Mouse (Mus musculus): ENCODE measurements around the gene Tmem50b.
A peak's percentile ranks its signal among the peaks of the same experiment; 100 is the strongest.

Tmem50b gene

DNA sequence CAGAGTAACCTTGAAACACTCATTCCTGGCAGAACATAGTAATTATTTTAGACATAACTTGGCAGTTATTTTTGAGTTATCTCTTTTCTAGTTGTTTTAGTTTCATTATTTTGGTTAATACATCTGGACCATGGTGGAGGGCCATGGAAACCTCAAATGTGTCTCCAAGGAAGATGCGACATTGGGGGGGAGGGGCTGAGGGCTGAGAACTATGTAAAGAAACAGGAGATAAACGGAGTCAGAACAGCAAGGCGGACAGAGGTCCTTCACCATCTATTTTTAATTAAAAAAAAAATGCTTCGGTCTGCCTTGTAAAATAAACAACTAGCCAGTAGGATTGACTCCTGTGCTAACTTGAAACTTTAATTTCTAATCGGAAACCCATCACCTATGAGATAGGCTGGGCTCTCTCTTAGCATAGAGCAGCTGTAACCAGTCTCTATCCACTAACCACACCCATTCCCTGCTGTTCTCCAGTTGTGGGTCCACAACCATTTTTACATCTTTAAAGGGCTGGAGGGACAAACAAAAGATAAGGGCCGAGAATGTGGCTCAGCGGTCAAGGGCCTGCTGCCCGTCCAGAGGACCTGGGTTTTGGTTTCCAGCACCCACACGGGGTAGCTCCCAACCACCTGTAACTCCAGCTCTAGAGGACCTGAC is 32.2 kb downstream of the Tmem50b start:
- ATAC-seq (ENCODE audit: low TSS enrichment), result no peak

- no peak for ATAC-seq (ENCODE audit: low TSS enrichment)
Observed at GRCm38 (mm10) chr16:91564580-91565291, 32.9 kb downstream of the Tmem50b start.

DNA sequence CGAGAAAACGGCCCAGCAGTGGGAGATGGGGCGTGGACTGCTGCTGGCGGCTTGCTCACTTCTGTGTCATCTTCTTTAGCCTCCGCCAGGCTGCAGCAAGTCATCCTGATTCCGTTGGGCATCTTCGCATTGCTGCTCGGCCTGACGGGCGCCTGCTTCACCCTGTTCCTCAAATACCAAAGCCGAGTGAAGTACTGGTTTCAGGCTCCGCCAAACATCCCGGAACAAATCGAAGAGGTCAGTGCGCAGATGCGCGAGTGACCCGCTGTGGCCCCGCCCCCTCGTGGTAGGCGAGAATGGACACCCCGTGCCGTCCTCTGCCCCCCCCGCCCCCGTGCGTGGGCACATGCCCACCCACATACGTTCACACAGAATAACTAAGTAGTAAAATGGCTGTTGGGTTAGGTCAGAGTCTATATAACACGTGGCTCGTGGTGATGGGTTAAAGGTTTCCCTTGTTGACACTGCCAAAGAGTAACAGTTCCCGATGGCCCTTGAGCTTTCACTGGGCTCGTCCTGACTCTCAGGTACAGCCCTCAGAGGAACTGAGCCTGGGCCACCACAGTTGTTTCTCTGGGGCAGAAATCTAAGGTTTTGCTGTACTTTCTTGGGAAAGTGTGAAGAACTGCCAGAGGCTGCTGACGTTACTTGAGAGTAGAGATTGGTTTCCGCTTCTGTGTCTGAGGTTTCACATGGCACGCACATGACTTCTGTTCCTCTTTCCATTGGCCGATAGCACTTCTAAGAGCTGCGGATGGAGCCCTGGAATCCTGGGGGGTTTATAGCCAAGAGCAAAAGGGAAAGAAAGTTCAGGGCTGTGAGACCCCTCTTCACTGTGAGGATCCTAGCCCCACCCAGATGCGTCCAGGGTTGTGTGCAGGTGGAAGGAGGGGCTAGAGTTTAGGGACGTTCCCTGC is 35.8 kb downstream of the Tmem50b start:
- ATAC-seq (ENCODE audit: low TSS enrichment), result no peak

GRCm38 (mm10) chr16:91561099-91561498 is 36.5 kb downstream of the Tmem50b start:
- ATAC-seq (ENCODE audit: low TSS enrichment), result peak; percentile 72; the same call in 1 of the 2 replicates

GRCm38 (mm10) chr16:91557693-91558092 is 39.9 kb downstream of the Tmem50b start:
- peak; percentile 72 for ATAC-seq (ENCODE audit: low TSS enrichment)

DNA sequence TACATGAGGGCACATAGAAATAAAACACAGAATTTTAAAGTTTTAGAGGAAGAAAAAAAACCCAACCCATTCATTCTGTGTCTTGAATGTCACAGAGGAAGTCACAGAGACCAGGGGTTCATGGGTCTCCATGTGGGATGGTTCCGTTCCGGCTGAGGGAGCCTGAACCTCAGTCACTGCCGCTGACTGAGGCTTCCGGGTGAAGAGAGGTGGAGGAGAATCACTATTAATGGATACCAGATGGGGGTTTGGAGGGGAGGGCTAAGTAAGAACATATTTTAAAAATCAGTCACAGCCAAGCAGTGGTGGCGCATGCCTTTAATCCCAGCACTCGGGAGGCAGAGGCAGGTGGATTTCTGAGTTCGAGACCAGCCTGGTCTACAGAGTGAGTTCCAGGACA is 40.4 kb downstream of the Tmem50b start:
- ATAC-seq (ENCODE audit: low TSS enrichment), result no peak

DNA sequence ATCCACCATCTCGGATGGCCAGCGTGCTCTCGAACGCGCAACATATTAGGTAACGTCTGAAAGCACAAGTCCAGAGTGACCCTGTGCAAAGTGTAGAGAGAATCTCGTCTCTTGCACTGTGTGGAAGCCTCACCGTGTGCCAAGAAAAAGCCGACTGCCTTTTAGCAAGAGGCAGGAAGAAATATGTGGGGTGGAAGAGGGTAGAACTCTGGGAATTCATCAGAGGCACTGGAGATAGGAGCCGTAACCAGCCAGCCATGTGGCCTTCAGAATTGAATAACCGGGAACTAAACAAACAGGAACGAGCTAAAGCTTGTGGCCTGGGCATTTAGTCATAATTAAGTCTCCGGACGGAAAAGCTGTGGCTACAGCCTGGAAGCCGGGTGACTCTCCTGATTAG is 40.9 kb downstream of the Tmem50b start:
- ATAC-seq (ENCODE audit: low TSS enrichment), result no peak

DNA sequence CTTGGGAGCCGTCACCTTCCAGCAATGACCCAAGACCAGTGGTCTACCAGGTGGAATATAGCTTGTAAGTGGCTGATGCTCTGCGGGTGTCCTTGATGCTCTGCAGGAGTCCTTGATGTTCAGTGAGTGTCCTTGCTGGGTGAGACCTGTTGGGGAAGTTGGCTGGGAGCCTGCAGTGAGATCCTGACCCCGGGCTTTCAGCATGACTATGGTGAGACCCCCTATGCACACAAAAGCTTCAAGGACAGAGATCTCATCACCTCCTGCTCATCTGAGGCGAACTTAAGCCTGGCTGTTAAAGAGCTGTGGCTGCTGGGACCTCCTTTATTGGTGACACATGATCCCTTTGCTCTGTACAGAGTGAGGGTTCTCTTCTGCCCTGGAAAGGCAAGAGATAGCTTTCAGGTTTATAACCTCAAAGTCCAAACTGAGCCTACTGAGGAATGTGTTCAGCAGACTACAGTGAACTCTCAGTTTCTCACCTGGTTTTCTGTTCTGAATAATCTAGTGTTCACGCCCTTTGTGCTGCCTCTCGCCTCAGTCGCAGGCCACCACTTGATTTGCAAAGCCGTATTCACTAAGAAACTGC is 42.5 kb downstream of the Tmem50b start:
- ATAC-seq (ENCODE audit: low TSS enrichment), result no peak

- no peak for ATAC-seq (ENCODE audit: low TSS enrichment)
Observed at GRCm38 (mm10) chr16:91553625-91554024, 44.0 kb downstream of the Tmem50b start.

GRCm38 (mm10) chr16:91552072-91552471 is 45.5 kb downstream of the Tmem50b start:
- ATAC-seq (ENCODE audit: low TSS enrichment), result no peak

- ATAC-seq (ENCODE audit: low TSS enrichment), result no peak
Observed at GRCm38 (mm10) chr16:91551081-91551524, 46.5 kb downstream of the Tmem50b start.

- ATAC-seq (ENCODE audit: low TSS enrichment), result no peak
Observed at GRCm38 (mm10) chr16:91549616-91550015, 48.0 kb downstream of the Tmem50b start.

GRCm38 (mm10) chr16:91548996-91549395 is 48.6 kb downstream of the Tmem50b start:
- ATAC-seq (ENCODE audit: low TSS enrichment), result no peak

GRCm38 (mm10) chr16:91548586-91548985 is 49.0 kb downstream of the Tmem50b start:
- no peak for ATAC-seq (ENCODE audit: low TSS enrichment)

DNA sequence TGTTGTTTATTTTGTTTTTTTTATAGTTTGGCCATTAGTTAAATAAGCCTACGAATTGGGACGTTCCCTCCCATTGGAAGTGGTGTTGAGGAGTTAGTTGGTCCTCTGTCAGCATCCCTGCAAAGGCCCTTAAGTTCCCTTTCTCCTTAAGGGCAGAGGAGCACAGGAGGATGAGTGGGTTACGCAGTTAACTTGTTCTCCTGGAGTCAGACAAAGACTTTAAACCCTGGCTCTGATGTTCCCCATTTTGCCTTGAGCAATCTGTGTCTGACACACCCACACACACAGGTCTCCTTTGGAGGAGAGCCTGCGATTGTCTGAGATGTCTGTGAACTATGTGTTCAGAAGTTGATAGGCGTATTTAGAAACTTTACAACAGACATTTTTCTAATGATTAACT is 49.6 kb downstream of the Tmem50b start:
- peak; percentile 42 for ATAC-seq (ENCODE audit: low TSS enrichment)

GRCm38 (mm10) chr16:91546836-91547741 is 50.5 kb downstream of the Tmem50b start, which contains the start of gene Ifngr2:
Gene Ifngr2, plus strand, starts transcription at chr16:91547072.
- peak; percentile 57 for ATAC-seq (ENCODE audit: low TSS enrichment)

DNA sequence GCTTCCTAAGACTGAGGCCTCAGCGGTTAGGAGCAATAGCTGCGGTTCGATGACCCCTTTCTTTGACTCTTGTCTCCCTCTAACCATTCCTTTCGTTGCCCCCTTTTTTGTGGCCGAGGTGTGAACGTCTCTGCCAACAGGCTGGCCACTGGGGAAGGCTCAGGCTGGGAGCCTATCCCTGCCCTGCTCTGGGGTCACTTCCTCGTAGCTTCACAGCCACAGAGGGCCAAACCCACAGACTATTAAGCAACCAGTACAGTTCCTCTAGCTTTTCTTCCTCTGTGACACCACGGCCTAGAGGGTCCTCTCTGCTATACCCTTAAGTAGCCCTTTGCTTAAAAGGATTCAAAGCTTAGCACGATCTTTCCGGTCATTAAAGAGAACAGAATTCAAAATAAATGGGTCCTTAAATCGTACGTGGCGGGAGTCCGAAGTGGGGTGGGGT is 51.2 kb downstream of the Tmem50b start:
- ATAC-seq (ENCODE audit: low TSS enrichment), result no peak

DNA sequence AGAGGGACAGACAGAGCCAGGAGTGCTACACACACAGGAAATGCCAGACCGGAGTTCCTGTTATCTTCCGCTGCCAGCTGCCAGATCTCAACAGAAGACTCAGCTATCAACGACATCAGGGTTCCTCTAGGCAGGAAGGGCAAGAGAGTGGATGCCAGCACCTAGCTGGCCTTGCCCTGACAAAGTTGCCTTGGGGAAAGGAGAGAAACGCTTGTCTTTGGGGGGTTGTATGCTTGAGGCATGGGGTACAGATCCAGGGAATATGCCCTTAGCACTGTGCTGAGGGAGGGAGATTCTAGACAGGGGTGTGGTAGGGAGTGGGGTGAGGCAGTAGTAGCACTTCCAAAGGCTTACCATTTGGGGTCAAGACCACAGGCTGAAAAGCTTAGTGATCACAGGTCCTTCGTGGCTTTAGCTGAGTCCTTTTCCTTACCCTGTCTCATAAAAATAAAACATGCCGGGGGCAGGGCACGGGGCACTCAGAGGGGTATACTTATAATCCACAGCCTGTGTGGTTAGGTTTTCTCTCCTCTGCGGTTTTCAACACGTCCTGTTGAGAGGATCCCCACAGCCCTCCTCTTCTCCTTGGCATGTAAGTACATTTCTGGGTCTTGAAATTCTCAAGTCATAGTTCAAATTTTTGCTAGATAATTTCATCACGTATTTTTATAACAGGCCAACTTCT is 51.9 kb downstream of the Tmem50b start:
- ATAC-seq (ENCODE audit: low TSS enrichment), result no peak

GRCm38 (mm10) chr16:91543619-91544018 is 54.0 kb downstream of the Tmem50b start:
- no peak for ATAC-seq (ENCODE audit: low TSS enrichment)

- peak; percentile 73 for ATAC-seq (ENCODE audit: low TSS enrichment)
Observed at GRCm38 (mm10) chr16:91541573-91542081, 56.0 kb downstream of the Tmem50b start.
